Mouse (Mus musculus) layer of hippocampus, adult 8-10 months (tissue): ENCODE data around the gene Mettl7a1. TPM values are rescaled to one million over a fixed set of nuclear protein-coding genes. Genes with fewer than 3 reads are reported as not detected.
"Not testable (repeated sequence)": the region's sequence is repeated elsewhere in the genome, so short reads cannot be mapped to it uniquely, and the experiment has no call there.

ENCODE experiments used
- DNase-seq, 2 experiments: peaks; one replicate each; pipeline ENCODE4 v3.0.0; 2022; ENCODE audit warnings: low spot score in 2 of 2
- total RNA-seq, 4 experiments: library from RNA; stranded (reverse); gene quantifications; 2 replicates each; pipeline ENCODE4 v1.2.4; 2022

The Mettl7a1 gene
- total RNA-seq, 4 experiments from 2014 or later = 35.0 to 49.9 (median 40.9) TPM

DNA sequence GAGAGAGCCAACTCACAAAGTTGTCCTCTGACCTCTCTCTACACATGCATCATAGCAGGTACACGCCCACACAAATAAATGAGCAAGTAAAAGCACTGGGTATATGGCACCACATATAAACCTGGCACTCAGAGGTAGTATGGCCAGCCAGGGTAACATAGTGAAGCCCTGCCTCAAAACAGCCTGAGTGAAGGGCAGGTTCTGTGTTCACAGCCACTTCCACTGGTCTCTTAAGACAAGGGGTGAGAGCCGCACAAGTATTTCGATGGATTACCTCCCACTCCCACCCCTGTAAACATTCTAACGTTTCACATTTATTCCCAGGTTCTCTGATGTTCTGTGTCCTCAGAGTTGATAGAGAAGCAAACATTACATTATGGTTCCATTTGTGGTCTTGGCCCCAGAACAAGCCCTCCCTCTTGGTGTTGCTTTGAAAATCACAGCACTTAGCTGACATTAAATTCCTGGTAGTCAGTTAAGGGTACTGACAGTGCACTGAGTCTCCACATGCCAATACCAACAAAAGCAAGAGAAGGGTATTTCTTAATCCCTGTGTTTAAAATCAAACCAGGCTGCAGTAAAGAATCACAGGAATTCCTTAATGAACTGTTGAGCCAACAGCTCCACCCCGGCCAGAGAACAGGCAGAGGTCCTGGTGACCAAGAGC is 37.5 kb downstream of the Mettl7a1 start:
- not testable (repeated sequence) for DNase-seq

- DNase-seq = no peak
Observed at GRCm38 (mm10) chr15:100345484-100345883, 41.5 kb downstream of the Mettl7a1 start.

DNA sequence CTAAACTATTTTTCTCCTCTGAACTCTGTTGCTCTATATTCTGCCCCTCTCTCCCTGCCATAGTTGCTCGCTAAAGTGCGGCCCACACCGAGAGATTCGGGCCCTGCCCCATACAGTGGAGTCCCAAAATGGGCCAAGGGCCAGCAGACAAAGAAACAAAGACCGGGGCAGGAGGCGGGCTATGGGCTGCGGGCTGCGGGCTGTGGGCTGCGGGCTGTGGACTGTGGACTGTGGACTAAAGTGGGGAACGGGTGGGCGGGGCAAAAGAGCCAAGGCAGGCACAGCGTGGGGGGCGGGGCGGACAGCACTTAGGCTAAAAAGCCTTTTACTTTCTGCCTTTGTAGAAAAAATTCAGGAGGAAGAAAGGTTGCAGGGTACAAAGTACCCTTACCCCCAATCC is 42.8 kb downstream of the Mettl7a1 start:
- no peak for DNase-seq

DNA sequence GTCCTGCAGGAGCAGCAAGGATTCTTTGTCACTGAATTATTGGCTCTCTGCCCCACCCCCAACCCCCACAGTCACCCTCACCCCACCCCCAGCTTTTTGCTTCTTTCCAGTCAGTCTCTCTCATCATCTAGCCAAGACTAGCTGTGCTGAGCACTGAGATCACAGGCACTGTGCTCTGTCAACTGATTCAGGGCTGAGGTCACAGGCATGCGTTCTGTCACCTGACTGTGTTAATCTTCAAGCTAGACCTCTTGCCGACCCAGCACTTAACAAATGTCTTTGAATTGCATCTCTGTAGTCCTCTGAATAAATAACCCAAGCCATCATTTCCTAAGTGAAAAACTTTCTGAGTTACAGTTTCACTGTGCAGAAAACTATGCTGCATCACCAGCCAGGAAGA is 45.6 kb downstream of the Mettl7a1 start:
- no peak for DNase-seq

GRCm38 (mm10) chr15:100351501-100352060 is 47.6 kb downstream of the Mettl7a1 start:
- DNase-seq = no peak

DNA sequence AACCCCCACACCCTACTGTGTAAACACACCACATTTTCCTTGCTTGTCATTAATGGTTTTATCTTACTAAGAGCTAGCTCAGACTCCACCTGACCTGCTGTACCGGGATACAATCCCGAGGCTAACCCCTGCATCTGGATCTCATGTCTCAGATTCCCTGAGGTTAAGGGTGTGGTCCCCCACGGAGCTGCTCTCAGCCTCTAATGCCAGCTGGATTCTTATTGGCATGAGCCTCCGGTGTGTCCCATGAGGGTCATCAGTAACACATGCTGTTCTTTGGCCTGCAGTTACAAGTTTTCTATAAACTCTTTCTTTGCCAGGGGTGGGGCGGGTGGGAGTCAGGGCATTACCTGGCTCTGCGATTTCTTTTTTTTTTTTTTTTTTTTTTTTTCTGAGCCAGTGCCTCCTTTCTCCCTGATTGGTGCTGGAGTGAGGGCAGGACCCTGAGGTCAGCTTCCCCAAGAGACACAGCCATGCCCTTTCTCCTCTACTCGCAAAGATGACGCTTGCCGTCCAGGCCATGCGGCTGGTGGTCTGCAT is 48.8 kb downstream of the Mettl7a1 start, which contains the start of the genes Methig1 and Mettl7a2:
Gene Methig1 (plus strand): TSS at position 439 of the 540 bp plus-strand sequence.
Gene Mettl7a2 (plus strand): TSS at position 490 of the 540 bp plus-strand sequence.
- no peak for DNase-seq

DNA sequence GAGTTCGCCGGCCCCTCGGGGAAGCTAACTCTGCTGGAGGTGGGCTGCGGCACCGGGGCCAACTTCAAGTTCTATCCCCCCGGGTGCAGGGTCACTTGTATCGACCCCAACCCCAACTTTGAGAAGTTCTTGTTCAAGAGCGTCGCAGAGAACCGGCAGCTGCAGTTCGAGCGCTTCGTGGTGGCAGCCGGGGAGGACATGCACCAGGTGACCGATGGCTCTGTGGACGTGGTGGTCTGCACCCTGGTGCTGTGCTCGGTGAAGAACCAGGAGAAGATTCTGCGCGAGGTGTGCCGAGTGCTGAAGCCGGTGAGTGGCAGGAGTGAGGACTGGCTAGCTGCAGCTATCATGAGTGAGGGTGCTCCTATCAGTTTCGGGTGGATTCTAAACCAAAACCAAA is 49.5 kb downstream of the Mettl7a1 start:
- DNase-seq = not testable (repeated sequence)

GRCm38 (mm10) chr15:100355876-100356275 is 51.9 kb downstream of the Mettl7a1 start:
- DNase-seq = no peak

- DNase-seq = no peak
Observed at GRCm38 (mm10) chr15:100364242-100364641, 60.3 kb downstream of the Mettl7a1 start, which contains the start of gene Higd1c. Gene Higd1c, plus strand, starts transcription at chr15:100364542.

DNA sequence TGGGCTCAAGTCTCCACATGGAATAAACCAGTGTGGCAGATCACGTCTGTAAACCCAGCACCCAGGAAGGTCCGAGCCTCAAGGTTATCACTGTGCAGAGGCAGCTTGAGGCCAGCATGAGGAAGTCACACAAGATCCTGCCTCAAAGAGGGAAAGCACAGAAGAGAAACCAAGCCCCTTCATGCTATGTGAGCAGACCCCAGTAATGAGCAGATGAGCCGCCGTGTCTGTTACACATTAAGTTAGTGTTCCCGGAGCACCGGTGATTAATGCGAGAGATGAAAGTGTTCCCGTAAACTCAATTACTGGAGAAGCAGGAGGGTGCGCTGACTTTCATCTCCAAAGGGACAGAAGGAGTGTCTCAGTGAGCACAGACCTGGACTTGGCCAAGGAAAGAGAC is 62.0 kb downstream of the Mettl7a1 start:
- not testable (repeated sequence) for DNase-seq

- no peak for DNase-seq
Observed at GRCm38 (mm10) chr15:100367119-100367518, 63.2 kb downstream of the Mettl7a1 start.

GRCm38 (mm10) chr15:100375066-100375465 is 71.1 kb downstream of the Mettl7a1 start:
- DNase-seq = peak; percentile 43 to 82

- DNase-seq = peak; percentile 25 to 42
Observed at GRCm38 (mm10) chr15:100377847-100378505, 74.0 kb downstream of the Mettl7a1 start.

Other genes with a start within 250 kb of the Mettl7a1 start
- 10 to 100 TPM; 24.1 to 28.2 (median 25.9) TPM for gene Atf1, start 76.3 kb upstream of the Mettl7a1 start, total RNA-seq
- gene Tmprss12, start 23.3 kb upstream of the Mettl7a1 start, total RNA-seq = not detected
- under 1 TPM in 1 of 4 experiments, not detected in 3; 0.98 TPM for gene Mettl7a3, start 30.8 kb downstream of the Mettl7a1 start, total RNA-seq
- gene Methig1, start 49.0 kb downstream of the Mettl7a1 start, total RNA-seq = not detected
- 1 to 10 TPM in 2 of 4 experiments, under 1 TPM in 1, not detected in 1; 0.94 to 1.2 (median 1.1) TPM for gene Mettl7a2, start 49.1 kb downstream of the Mettl7a1 start, total RNA-seq
- not detected for gene Higd1c, start 60.4 kb downstream of the Mettl7a1 start, total RNA-seq
- gene Gm5475, start 118.0 kb downstream of the Mettl7a1 start, total RNA-seq = not detected
- 10 to 100 TPM; 54.1 to 68.5 (median 60.4) TPM for gene Slc11a2, start 120.9 kb downstream of the Mettl7a1 start, total RNA-seq
- 10 to 100 TPM; 57.2 to 67.6 (median 62.7) TPM for gene Letmd1, start 164.9 kb downstream of the Mettl7a1 start, total RNA-seq
- gene Csrnp2, start 191.3 kb downstream of the Mettl7a1 start, total RNA-seq = 10 to 100 TPM; 22.7 to 26.3 (median 24.6) TPM
- 10 to 100 TPM; 31.4 to 41.1 (median 36.5) TPM for gene Tfcp2, start 247.9 kb downstream of the Mettl7a1 start, total RNA-seq